Mouse (Mus musculus): ENCODE results near the gene Phf14. TPM values are rescaled to one million over a fixed set of nuclear protein-coding genes. Genes with fewer than 3 reads are reported as not detected.

Gene Phf14
- polyA plus RNA-seq, 1 experiment from 2014 or later = 65.1 TPM

DNA sequence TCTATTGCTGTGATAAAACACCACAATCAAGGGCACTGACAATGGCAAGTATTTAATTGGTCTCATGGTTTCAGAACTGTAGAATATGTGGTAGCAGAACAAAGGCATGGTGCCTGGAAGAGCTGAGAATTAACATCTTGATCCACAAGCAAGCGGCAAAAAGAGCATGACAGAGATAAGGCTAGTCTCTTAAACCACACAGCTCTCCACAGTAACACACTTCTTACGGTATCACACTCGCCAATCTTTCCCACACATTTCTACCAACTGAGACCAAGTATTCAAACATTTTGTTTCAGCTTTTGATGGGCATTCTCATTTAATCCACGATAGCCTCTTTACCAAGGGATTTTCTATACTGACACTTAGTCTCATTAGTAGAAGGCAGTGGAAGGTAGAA lies 171.7 kb downstream of the Phf14 start:
- WGBS = 91% methylated on average over 4 of the region's 4 CpGs
- Histone ChIP-seq H3K27me3 (ENCODE audit: insufficient read depth, poor library complexity, severe bottlenecking) (no peaks in the 10 kb centered on the region), H3K4me3 (no peak overlapping the region)

DNA sequence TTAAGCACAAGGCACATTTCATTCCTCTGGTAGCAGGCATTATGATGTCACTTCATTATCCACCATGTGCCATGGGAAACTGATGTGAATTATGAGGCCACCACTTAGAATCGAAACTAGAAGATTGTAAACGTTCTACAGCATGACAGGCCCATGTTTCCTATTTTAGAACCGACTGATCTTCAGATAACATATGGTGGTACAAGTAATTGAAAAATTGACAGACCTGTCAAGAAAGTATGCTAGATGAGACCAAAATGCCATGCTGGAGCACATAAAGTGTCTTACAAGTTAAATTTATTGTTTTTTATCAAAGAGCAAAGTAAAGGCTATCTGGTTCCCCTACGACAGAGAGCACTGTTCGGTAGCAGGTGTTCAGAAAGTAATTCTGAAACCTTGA lies 172.8 kb downstream of the Phf14 start:
- no peak overlapping the region for H3K4me3 ChIP-seq
- H3K4me1 ChIP-seq (replicated peaks) = no peaks in the 10 kb centered on the region; the same call in 1 of the 2 replicates
- WGBS = 89% methylated on average over 5 of the region's 5 CpGs
- H3K27ac ChIP-seq = no peak overlapping the region
- no peak for DNase-seq (ENCODE audit: low spot score)
- H3K27me3 ChIP-seq (ENCODE audit: insufficient read depth, poor library complexity, severe bottlenecking) = no peaks in the 10 kb centered on the region
- no peaks in the 10 kb centered on the region for H3K9me3 ChIP-seq
- H3K36me3 ChIP-seq = peaks cover 17% of the 10 kb centered on the region

More for the DNA sequence above, 171.7 kb downstream of the Phf14 start:
- Histone ChIP-seq H3K27ac (no peak overlapping the region), H3K9me3 (no peaks in the 10 kb centered on the region), H3K4me1 (replicated peaks) (no peaks in the 10 kb centered on the region; the same call in 1 of the 2 replicates), H3K36me3 (peaks cover 17% of the 10 kb centered on the region)
- no peak for DNase-seq (ENCODE audit: low spot score)

DNA sequence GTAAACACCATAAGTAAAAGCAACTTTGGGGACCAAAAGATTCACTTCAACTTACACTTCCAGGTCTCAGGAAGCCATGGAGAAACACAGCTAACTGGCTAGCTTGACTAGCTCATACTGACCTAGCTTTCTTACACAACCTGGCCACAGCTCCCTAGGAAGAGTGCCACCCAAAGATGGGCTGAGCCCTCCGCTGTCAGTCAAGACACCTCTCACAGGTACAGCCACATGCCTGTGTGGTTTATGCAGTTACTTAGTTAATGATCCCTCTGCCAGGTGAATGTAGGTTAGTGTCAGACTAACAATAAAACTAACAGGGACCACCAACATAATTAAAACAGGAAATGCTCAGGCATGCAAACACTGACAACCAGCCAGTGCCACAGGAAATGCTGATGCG lies 174.1 kb downstream of the Phf14 start:
- WGBS = 91% methylated on average over 2 of the region's 2 CpGs
- peaks cover 17% of the 10 kb centered on the region for H3K36me3 ChIP-seq
- H3K4me3 ChIP-seq = no peak overlapping the region
- DNase-seq (ENCODE audit: low spot score) = no peak
- no peak overlapping the region for H3K27ac ChIP-seq
- no peaks in the 10 kb centered on the region for H3K9me3 ChIP-seq
- H3K4me1 ChIP-seq (replicated peaks) = no peaks in the 10 kb centered on the region; the same call in 1 of the 2 replicates
- H3K27me3 ChIP-seq (ENCODE audit: insufficient read depth, poor library complexity, severe bottlenecking) = no peaks in the 10 kb centered on the region

DNA sequence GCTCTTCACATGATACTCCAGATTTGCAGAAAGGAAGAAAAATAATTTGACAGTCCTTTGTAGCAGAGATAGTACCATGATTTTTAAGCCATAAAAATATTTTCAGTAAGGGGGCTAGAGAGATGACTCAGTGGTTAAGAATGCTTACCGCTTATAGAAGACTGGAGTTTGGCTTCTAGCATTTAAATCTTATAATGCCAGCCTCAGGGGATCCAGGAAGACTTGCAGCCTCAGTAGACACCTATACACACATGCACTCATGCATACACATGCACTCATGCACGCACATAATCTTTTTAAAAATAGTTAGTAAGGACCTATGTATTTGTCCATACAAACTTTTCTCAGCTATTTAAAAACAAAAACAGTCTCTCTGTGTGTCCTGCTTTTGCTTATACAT lies 174.5 kb downstream of the Phf14 start:
- H3K4me3 ChIP-seq = no peak overlapping the region
- H3K4me1 ChIP-seq (replicated peaks) = no peaks in the 10 kb centered on the region; the same call in 1 of the 2 replicates
- DNase-seq (ENCODE audit: low spot score) = no peak
- no peaks in the 10 kb centered on the region for H3K9me3 ChIP-seq
- no peaks in the 10 kb centered on the region for H3K27me3 ChIP-seq (ENCODE audit: insufficient read depth, poor library complexity, severe bottlenecking)
- no peak overlapping the region for H3K27ac ChIP-seq
- WGBS = 91% methylated on average over 2 of the region's 2 CpGs
- peaks cover 17% of the 10 kb centered on the region for H3K36me3 ChIP-seq

DNA sequence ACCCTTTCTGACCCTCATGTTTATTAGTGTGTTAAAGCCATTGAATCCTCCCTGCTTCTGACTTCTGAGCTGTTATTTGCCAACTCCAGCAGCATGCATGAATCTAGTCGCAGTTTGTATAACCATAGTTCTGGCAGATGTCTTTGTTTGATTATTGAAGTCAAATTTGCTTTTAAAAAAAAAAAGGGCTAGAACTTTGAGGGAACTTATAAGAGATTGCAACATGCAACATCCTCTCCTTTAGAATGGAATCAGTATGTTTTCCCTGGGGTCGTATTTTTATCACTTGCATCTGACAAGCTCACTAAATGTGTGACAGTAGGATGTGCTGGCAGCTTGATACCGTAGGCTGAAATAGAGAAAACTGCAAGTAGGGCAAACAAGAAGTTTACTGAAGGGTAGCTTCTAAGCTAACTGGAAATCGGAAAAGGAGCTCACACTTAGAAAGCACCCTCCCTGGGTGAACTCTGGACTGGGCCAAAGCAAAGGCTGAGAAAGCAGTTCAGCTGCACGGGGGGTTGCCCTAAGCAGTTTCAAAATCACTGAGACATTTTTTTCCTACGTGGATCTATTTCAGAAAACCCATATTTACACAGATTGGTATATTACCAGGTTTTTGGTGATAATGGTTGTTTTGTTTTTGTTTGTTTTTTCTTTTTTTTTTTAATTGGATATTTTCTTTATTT lies 175.1 kb downstream of the Phf14 start:
- 88% methylated on average over 6 of the region's 6 CpGs for WGBS
- no peak for DNase-seq (ENCODE audit: low spot score)
- no peak overlapping the region for H3K27ac ChIP-seq
- H3K9me3 ChIP-seq = no peaks in the 10 kb centered on the region
- no peaks in the 10 kb centered on the region for H3K27me3 ChIP-seq (ENCODE audit: insufficient read depth, poor library complexity, severe bottlenecking)
- peaks cover 17% of the 10 kb centered on the region for H3K36me3 ChIP-seq
- H3K4me1 ChIP-seq (replicated peaks) = no peaks in the 10 kb centered on the region
- H3K4me3 ChIP-seq = no peak overlapping the region

DNA sequence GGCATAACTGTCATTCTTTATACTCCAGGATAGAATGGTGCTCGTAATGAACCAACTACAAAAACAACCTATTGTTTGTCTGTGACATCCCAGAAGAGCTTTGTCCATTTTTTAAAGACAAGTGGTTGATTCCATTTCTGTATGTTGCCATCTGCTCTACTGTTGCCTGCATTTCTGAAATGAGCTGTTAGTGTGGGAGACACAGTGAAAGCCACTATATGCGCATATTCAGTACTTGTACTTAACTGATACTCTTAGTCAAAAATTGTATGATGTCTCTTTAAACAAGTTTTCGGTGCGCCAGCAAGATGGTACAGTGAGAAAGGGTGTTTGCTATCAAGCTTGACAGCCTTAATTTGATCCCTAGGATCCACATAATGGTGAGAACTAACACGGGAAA lies 177.1 kb downstream of the Phf14 start:
- WGBS = 89% methylated on average over 5 of the region's 5 CpGs
- DNase-seq (ENCODE audit: low spot score) = no peak
- H3K4me3 ChIP-seq = no peak overlapping the region
- no peaks in the 10 kb centered on the region for H3K9me3 ChIP-seq
- H3K27ac ChIP-seq = no peak overlapping the region
- H3K4me1 ChIP-seq (replicated peaks) = no peaks in the 10 kb centered on the region
- no peaks in the 10 kb centered on the region for H3K27me3 ChIP-seq (ENCODE audit: insufficient read depth, poor library complexity, severe bottlenecking)
- peaks cover 17% of the 10 kb centered on the region for H3K36me3 ChIP-seq

DNA sequence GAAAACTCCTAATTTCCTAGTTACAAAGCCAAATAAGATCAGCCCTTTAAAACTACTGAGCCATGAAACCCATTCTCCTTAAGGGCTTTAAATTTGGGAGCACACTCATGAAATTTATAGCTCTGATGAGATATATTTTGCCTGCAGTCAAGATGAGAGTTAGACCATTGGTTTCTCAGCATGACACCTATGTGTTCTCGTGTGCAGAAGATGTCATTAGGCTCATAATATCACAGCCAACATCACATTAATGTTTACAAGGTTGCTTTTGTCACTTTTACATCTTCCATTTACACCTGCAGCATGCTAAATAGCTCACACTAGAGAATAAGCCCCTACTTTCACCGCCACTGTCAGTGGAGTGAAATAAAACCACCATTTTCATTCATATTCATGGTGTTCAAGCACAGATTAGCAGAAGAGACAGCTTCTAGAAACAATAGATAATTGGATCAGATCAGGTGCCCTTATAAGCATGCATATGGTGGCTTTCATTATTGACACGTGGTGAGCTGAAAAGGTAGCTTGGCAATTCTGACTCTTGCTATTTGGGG lies 181.9 kb downstream of the Phf14 start:
- WGBS = 67% methylated on average over 3 of the region's 3 CpGs
- DNase-seq (ENCODE audit: low spot score) = no peak
- Histone ChIP-seq H3K27ac (no peak overlapping the region), H3K36me3 (no peaks in the 10 kb centered on the region), H3K27me3 (ENCODE audit: insufficient read depth, poor library complexity, severe bottlenecking) (no peaks in the 10 kb centered on the region), H3K4me1 (replicated peaks) (no peaks in the 10 kb centered on the region), H3K9me3 (no peaks in the 10 kb centered on the region), H3K4me3 (no peak overlapping the region)

DNA sequence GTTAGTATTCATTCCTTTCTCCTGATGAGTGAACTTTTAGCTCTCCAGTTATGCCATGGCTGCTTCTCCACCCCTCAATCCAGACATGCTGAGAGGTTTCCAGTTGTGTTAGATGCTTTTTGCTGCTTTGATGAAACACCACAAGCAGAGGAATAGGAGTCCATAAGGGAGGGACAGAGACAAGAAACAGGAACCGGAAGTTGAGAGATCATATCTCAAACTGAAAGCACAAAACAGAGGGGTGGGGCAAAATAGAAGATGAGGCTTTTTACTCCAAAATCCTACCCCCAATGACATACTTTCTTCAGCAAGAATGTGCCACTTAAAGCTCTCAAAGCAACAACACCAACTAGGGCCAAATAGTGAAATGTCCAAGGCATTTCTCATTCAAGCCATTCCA lies 188.1 kb downstream of the Phf14 start:
- no peaks in the 10 kb centered on the region for H3K9me3 ChIP-seq
- 93% methylated on average over 1 of the region's 1 CpGs for WGBS
- H3K4me1 ChIP-seq (replicated peaks) = no peaks in the 10 kb centered on the region
- H3K27ac ChIP-seq = no peak overlapping the region
- no peaks in the 10 kb centered on the region for H3K36me3 ChIP-seq
- no peaks in the 10 kb centered on the region for H3K27me3 ChIP-seq (ENCODE audit: insufficient read depth, poor library complexity, severe bottlenecking)
- no peak for DNase-seq (ENCODE audit: low spot score)
- no peak overlapping the region for H3K4me3 ChIP-seq

DNA sequence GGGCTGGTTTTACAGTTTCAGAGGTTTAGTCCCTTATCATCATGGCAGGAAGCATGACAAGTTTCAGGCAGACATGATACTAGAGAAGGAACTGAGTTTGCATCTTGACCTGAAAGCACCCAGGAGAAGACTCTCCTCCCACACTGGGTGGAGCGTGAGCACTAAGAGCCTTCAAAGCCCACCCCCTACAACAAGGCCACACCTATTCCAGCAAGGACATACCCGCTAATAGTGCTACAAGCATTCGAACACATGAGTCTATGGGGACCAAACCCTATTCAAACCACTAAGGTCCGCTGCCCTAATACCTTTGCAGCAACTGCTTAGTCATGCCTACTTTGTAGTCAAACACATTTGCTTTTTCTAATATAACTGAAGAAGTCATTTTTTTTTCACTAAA lies 189.5 kb downstream of the Phf14 start:
- H3K4me3 ChIP-seq = peak overlapping the region; percentile 13; the same call in 1 of the 2 replicates
- WGBS = 41% methylated on average over 4 of the region's 4 CpGs

DNA sequence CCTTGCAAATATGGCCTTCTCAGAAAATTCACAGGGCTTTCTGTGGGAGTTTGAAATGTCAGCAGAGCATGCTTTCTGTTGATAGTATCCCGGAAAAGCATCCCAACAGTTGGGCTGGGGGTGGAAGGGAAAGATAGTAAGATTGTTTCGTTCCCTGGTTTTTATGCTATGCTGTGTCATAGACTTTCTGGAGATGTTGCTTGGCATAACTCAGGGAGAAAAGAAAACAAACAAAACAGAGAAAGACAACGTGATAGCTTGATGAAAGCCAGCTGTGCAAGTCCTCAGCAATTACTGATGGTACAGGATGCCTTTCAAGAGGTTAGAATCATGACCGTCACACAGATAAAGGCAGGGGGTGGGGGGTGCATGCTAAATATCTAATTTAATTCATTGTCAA lies 197.5 kb downstream of the Phf14 start:
- no peak overlapping the region for H3K27ac ChIP-seq
- no peaks in the 10 kb centered on the region for H3K36me3 ChIP-seq
- 71% methylated on average over 4 of the region's 4 CpGs for WGBS
- no peaks in the 10 kb centered on the region for H3K9me3 ChIP-seq
- no peak overlapping the region for H3K4me3 ChIP-seq
- H3K4me1 ChIP-seq (replicated peaks) = no peaks in the 10 kb centered on the region
- no peak for DNase-seq (ENCODE audit: low spot score)
- no peaks in the 10 kb centered on the region for H3K27me3 ChIP-seq (ENCODE audit: insufficient read depth, poor library complexity, severe bottlenecking)

More for the DNA sequence above, 189.5 kb downstream of the Phf14 start:
- Histone ChIP-seq H3K27me3 (ENCODE audit: insufficient read depth, poor library complexity, severe bottlenecking) (no peaks in the 10 kb centered on the region), H3K9me3 (no peaks in the 10 kb centered on the region), H3K27ac (no peak overlapping the region), H3K4me1 (replicated peaks) (no peaks in the 10 kb centered on the region), H3K36me3 (no peaks in the 10 kb centered on the region)
- no peak for DNase-seq (ENCODE audit: low spot score)

DNA sequence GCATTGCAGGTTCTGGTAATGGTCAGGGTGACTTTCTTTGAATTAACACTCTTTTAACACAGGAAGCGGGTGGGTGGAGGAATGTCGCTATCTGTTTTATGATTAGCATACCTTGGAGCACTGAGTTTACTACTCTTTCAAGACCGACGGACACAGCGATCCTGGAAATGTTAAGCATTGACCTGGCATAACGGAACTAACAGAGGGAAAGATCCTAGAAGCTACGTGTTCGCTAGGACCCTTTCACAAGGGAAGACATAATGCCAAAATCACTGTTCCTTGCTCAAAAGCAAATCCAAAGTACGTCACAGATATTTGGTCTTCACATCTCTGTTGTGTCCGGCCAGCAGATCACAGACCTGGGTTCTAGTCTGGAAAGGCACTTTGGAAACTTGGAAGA lies 199.7 kb downstream of the Phf14 start:
- no peak for DNase-seq (ENCODE audit: low spot score)
- Histone ChIP-seq H3K27me3 (ENCODE audit: insufficient read depth, poor library complexity, severe bottlenecking) (no peaks in the 10 kb centered on the region), H3K36me3 (no peaks in the 10 kb centered on the region), H3K9me3 (no peaks in the 10 kb centered on the region), H3K4me3 (no peak overlapping the region), H3K4me1 (replicated peaks) (no peaks in the 10 kb centered on the region), H3K27ac (no peak overlapping the region)
- 67% methylated on average over 10 of the region's 10 CpGs for WGBS

DNA sequence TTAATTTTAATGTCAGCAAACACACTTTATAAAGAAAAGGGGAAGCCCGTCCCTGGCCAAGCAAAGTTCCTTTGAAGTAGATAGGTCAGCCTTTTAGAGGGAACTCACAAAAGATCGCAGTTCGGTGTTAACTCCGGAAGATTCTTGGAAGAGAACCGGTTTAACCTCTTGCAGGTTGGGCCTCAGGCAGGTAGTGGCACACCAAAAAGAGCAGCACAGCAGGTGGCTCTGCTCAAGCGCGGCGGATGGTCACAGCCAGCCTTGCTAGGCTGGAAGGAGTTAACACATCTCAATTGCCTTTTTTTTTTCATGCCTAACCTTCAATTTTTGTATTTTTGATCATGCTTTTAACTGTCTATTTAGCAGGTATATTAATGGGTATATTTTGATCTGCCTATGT lies 200.2 kb downstream of the Phf14 start:
- no peaks in the 10 kb centered on the region for H3K36me3 ChIP-seq
- WGBS = 19% methylated on average over 8 of the region's 8 CpGs
- H3K4me3 ChIP-seq = no peak overlapping the region
- H3K27ac ChIP-seq = no peak overlapping the region
- H3K4me1 ChIP-seq (replicated peaks) = no peaks in the 10 kb centered on the region
- no peaks in the 10 kb centered on the region for H3K9me3 ChIP-seq
- H3K27me3 ChIP-seq (ENCODE audit: insufficient read depth, poor library complexity, severe bottlenecking) = no peaks in the 10 kb centered on the region
- no peak for DNase-seq (ENCODE audit: low spot score)

DNA sequence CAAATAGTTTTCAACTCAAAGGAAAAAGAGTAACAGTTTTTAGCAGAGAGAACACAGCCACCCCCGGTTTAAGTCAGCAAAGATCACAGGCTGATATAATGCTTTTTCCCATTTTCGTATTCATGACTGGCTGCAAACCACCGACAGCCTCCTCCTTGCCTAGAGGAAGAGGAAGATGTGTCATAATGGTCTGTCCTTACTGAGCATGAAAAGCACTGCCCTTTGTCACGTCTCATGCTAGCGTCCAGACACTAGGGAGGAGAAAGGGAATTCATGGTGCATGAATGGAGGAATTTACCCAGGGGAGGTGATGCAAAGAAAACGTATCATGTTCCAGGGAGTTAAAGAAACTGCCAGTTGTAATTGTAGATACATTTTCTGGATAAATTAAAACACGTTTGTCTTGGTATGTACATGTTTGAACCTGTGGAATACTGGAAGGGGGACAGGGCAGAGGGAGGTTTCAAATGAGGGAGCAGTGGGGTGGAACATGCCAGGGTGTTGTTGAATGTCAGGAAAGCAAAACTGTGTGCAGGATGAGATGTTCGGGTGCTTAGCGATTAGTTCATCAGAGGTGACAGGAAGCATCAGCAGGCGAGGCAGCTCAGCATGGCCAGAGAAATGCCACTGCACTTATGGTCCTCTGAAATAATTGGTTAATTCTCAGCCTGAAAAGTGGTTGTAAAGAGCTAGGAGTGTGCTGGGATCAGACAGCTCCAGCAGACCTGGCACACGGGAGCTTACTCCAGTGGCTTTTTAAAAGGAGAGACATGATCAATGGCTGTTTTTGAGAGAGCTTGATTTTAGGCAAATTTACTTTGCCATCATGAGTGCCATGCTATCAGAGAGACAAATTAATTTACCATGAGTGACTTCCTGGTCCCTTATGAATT lies 209.6 kb downstream of the Phf14 start:
- 45% methylated on average over 11 of the region's 11 CpGs for WGBS
- H3K9me3 ChIP-seq = no peaks in the 10 kb centered on the region
- H3K4me3 ChIP-seq = no peak overlapping the region
- H3K27ac ChIP-seq = peak overlapping the region; percentile 73
- H3K36me3 ChIP-seq = no peaks in the 10 kb centered on the region
- H3K4me1 ChIP-seq (replicated peaks) = peaks cover 22% of the 10 kb centered on the region
- no peak for DNase-seq (ENCODE audit: low spot score)
- H3K27me3 ChIP-seq (ENCODE audit: insufficient read depth, poor library complexity, severe bottlenecking) = no peaks in the 10 kb centered on the region
